10 mouse cellular contexts compared by ENCODE assay signal in genomic region chr17:79451141-79451860, GRCm38 (mm10).
DNase-seq lines count a peak whose midpoint lies in the region; ATAC-seq and TF ChIP-seq lines count a peak whose summit lies in the region.
"Had no signal": no experiment of that assay in that cellular context is flagged by ENCODE, and none has a peak within 500 bp of the region (broad histone marks: within the 10 kb centered on the region; RNA-seq: fewer than 3 reads in every experiment).

No protein-coding gene starts in this region.

- H3K4me1 ChIP-seq in hindbrain, postnatal 0 days (ENCODE audit: insufficient read depth, low read length): no peaks in the 10 kb centered on the region
- H3K4me1 ChIP-seq in hindbrain, embryonic 16.5 days (ENCODE audit: control insufficient read depth, insufficient read depth, low read depth, low read length): no peaks in the 10 kb centered on the region

- no peaks in the 10 kb centered on the region for H3K9me3 ChIP-seq in hindbrain, postnatal 0 days (ENCODE audit: low read length)
- H3K9me3 ChIP-seq in hindbrain, embryonic 16.5 days (ENCODE audit: control insufficient read depth, low read length): no peaks in the 10 kb centered on the region

- DNase-seq in hindbrain, postnatal 0 days (ENCODE audit: low spot score): peak; percentile 27
- peak; percentile 55 for DNase-seq in embryo, embryonic 11 days
- DNase-seq in heart, postnatal 36 days: peak; percentile 18 to 32
- peak; percentile 29 to 81 for DNase-seq in lung, postnatal 4 days
- DNase-seq in urinary bladder, postnatal 10 days (ENCODE audit: low spot score): no peak
- DNase-seq in cerebellum, postnatal 10 days: no peak
- DNase-seq in gastrocnemius, postnatal 36 days: no peak
- DNase-seq: thymus, postnatal 36 days had no signal

- H3K9ac ChIP-seq in hindbrain, postnatal 0 days (replicated peaks; ENCODE audit: low read length): no peak overlapping the region
- H3K9ac ChIP-seq in hindbrain, embryonic 16.5 days (ENCODE audit: low read depth, low read length): no peak overlapping the region

- no peak overlapping the region for H3K27ac ChIP-seq in hindbrain, postnatal 0 days
- H3K27ac ChIP-seq in hindbrain, embryonic 16.5 days (ENCODE audit: low read depth, low read length): no peak overlapping the region
- H3K27ac ChIP-seq: macrophage had no signal

- no peaks in the 10 kb centered on the region for H3K36me3 ChIP-seq in hindbrain, postnatal 0 days (ENCODE audit: insufficient read depth, low read length)
- H3K36me3 ChIP-seq in hindbrain, embryonic 16.5 days (ENCODE audit: control insufficient read depth, insufficient read depth, low read length): no peaks in the 10 kb centered on the region

- H3K4me2 ChIP-seq in hindbrain, postnatal 0 days (ENCODE audit: low read depth, low read length): no peak overlapping the region
- no peak overlapping the region for H3K4me2 ChIP-seq in hindbrain, embryonic 16.5 days (ENCODE audit: low read length)

- no peak for ATAC-seq in hindbrain, postnatal 0 days
- ATAC-seq in hindbrain, embryonic 16.5 days: no peak

- no peak overlapping the region for H3K4me3 ChIP-seq in hindbrain, postnatal 0 days (ENCODE audit: low read length)
- H3K4me3 ChIP-seq in hindbrain, embryonic 16.5 days (ENCODE audit: low read length): no peak overlapping the region

- no peak for TF ChIP-seq CTCF in hindbrain, postnatal 0 days (IDR thresholded peaks at IDR 0.05; ENCODE audit: low read depth)

- intact Hi-C loops in heart, postnatal 36 days (cut with DNase I): no loop called here
- intact Hi-C loops in gastrocnemius, postnatal 36 days (cut with DNase I): no loop called here

- 35% methylated on average over 12 of the region's 12 CpGs for WGBS in hindbrain, postnatal 0 days
- 30% methylated on average over 12 of the region's 12 CpGs for WGBS in hindbrain, embryonic 16.5 days

- H3K27me3 ChIP-seq in hindbrain, postnatal 0 days (ENCODE audit: insufficient read depth, low read length): no peaks in the 10 kb centered on the region
- no peaks in the 10 kb centered on the region for H3K27me3 ChIP-seq in hindbrain, embryonic 16.5 days (replicated peaks; ENCODE audit: control insufficient read depth, insufficient read depth, low read length)

Comparison
In these comparisons a context has a peak if more than half of its experiments do, and no peak if none do; other contexts are left out.
1. DNase-seq: peak in hindbrain, postnatal 0 days (single experiment), embryo, embryonic 11 days (single experiment), heart, postnatal 36 days (2 of 2) and lung, postnatal 4 days (2 of 2); none in urinary bladder, postnatal 10 days (single experiment), cerebellum, postnatal 10 days (0 of 2) and gastrocnemius, postnatal 36 days (0 of 2).